Mouse (Mus musculus) brain, embryonic 14.5 days (tissue): ENCODE data around the gene Mrtfb.

Experiments
- CTCF ChIP-seq: fragments of 200-500 bp; IDR thresholded peaks from 2 replicates; pipeline ENCODE4 v1.5.1; 2012; ENCODE audit warnings: inconsistent platforms, mild to moderate bottlenecking, moderate library complexity, borderline replicate concordance; ENCODE audit not compliant: insufficient read depth, insufficient read length; ENCODE audit errors: extremely low read depth
- POLR2A ChIP-seq: fragments of 200-500 bp; IDR thresholded peaks from 2 replicates; pipeline ENCODE4 v1.6.1; 2012; ENCODE audit warnings: mild to moderate bottlenecking, inconsistent platforms, borderline replicate concordance; ENCODE audit not compliant: poor library complexity, insufficient read depth, insufficient read length, severe bottlenecking; ENCODE audit errors: extremely low read depth

DNA sequence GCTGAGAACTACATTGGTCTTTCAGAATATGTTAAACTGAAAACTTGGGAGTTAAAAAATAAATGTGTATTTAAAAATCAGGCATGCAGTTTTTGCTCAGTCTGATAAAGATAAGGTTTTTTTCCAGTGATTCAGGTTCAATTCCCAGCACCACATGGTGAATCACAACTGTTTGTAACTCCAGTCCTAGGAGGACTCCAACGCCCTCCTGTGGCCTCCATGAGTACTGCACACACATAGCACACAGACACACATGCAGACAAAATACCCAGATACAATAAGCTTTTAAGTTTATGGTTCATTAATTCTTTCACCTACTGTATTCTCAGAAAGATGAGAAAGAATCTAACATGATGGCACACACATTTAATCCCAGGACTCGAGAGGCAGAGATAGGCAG lies 154.5 kb downstream of the Mrtfb start:
- TF ChIP-seq CTCF (no peak; the same call in 1 of the 2 replicates), POLR2A (no peak)
